Mouse (Mus musculus) ES-E14 (cell line): ENCODE data around the gene 2810006K23Rik.
A peak's percentile ranks its signal among the peaks of the same experiment; 100 is the strongest.

Source experiments
- CHD2 ChIP-seq: IDR thresholded peaks from 2 replicates; pipeline ENCODE4 v1.6.1; 2014; ENCODE audit warnings: mild to moderate bottlenecking, low read depth, low read length, inconsistent platforms
- HCFC1 ChIP-seq: IDR thresholded peaks from 2 replicates; pipeline ENCODE4 v1.6.1; 2012; ENCODE audit warnings: low read length, inconsistent platforms, borderline replicate concordance; ENCODE audit not compliant: insufficient read depth
- MAFK ChIP-seq: IDR thresholded peaks from 2 replicates; pipeline ENCODE4 v1.6.1; 2014; ENCODE audit warnings: mild to moderate bottlenecking, low read depth, low read length, inconsistent platforms; ENCODE audit not compliant: insufficient read depth
- ZC3H11A ChIP-seq: IDR thresholded peaks from 2 replicates; pipeline ENCODE4 v1.6.1; 2012; ENCODE audit warnings: low read depth, mild to moderate bottlenecking, inconsistent platforms, low read length, borderline replicate concordance
- ZNF384 ChIP-seq: IDR thresholded peaks from 2 replicates; pipeline ENCODE4 v1.6.1; 2012; ENCODE audit warnings: low read depth, low read length, inconsistent platforms

GRCm38 (mm10) chr5:124356695-124357094 lies 28.8 kb downstream of the 2810006K23Rik start:
- TF ChIP-seq ZC3H11A = no peak
- TF ChIP-seq MAFK = no peak
- TF ChIP-seq HCFC1 = no peak
- peak; percentile 58; the same call in 1 of the 2 replicates for TF ChIP-seq ZNF384
- TF ChIP-seq CHD2 = no peak
